ENCODE assay signal across 10 mouse cellular contexts in the genomic region with DNA sequence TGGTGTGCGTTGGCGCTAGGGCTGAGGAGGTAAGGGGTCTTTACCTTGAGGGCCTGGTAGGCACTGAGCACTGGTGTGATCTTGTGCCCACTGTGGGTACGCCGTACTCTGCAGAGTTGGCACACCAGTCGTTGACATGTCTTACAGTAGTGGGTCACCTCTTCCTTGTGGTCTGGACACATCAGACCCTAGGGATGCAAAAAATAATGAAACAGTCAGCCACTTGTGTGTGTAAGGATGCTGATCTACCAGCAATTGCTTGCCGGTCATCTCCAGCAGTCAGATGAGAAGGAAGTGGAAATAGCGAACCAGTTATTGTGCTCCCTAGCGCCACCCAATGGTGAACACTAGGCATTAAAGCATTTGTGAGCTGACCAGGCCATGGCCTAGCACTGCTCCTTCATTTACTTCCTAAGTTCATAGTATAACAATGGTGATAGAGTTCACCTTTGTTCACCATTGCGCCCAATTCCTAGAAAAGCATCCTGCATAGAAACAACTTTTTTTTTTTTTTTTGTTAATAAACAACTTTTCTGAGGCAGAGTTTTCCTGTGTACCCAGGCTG. TPM values are rescaled to one million over a fixed set of nuclear protein-coding genes. Genes with fewer than 3 reads are reported as not detected.
DNase-seq lines count a peak whose midpoint lies in the region; ATAC-seq and TF ChIP-seq lines count a peak whose summit lies in the region.
"Had no signal": no experiment of that assay in that cellular context is flagged by ENCODE, and none has a peak within 500 bp of the region (broad histone marks: within the 10 kb centered on the region; RNA-seq: fewer than 3 reads in every experiment).

No protein-coding gene starts in this region.

- peak; percentile 79 to 88 for TF ChIP-seq CTCF in CH12.LX (conservative IDR thresholded peaks at IDR 0.05 in 1 of 2, IDR thresholded peaks at IDR 0.05 in 1 of 2; ENCODE audit: low read depth in 2 of 2, low read length in 2 of 2)

- no peak overlapping the region for H3K4me2 ChIP-seq in kidney, embryonic 15.5 days
- no peak overlapping the region for H3K4me2 ChIP-seq in CH12.LX (ENCODE audit: insufficient read depth, low read depth, poor library complexity, severe bottlenecking)

- H3K36me3 ChIP-seq in kidney, embryonic 15.5 days: peaks cover 6% of the 10 kb centered on the region
- peaks cover 22 to 39% of the 10 kb centered on the region in 2 experiments for H3K36me3 ChIP-seq in CH12.LX (replicated peaks in 1 of 2; ENCODE audit: control insufficient read depth in 1 of 2, insufficient read depth in 1 of 2, low read length in 1 of 2)

- 78% methylated on average over 9 of the region's 9 CpGs for WGBS in kidney, embryonic 15.5 days

- peaks cover 9% of the 10 kb centered on the region for H3K79me2 ChIP-seq in CH12.LX (replicated peaks; ENCODE audit: control insufficient read depth, extremely low read depth, insufficient read depth, poor library complexity, severe bottlenecking)

- peaks cover 56% of the 10 kb centered on the region for H3K4me1 ChIP-seq in kidney, embryonic 15.5 days
- peaks cover 3 to 38% of the 10 kb centered on the region in 2 experiments; a peak in 2 of 4 replicates for H3K4me1 ChIP-seq in CH12.LX (ENCODE audit: control insufficient read depth in 1 of 2, insufficient read depth in 2 of 2)

- peak; percentile 40 for TF ChIP-seq RAD21 in CH12.LX (IDR thresholded peaks at IDR 0.05; ENCODE audit: low read depth, low read length)

- TF ChIP-seq EP300 in CH12.LX (IDR thresholded peaks at IDR 0.05; ENCODE audit: low read length): no peak

- no peaks in the 10 kb centered on the region for H3K9me3 ChIP-seq in kidney, embryonic 15.5 days (replicated peaks)
- H3K9me3 ChIP-seq in CH12.LX (replicated peaks; ENCODE audit: low read length): no peaks in the 10 kb centered on the region
- H3K9me3 ChIP-seq: embryonic facial prominence, embryonic 12.5 days; limb, embryonic 13.5 days had no signal

- H3K27ac ChIP-seq in kidney, embryonic 15.5 days: no peak overlapping the region
- H3K27ac ChIP-seq in CH12.LX (ENCODE audit: insufficient read depth, low read depth): no peak overlapping the region
- H3K27ac ChIP-seq: limb, embryonic 13.5 days had no signal

- H3K9ac ChIP-seq in kidney, embryonic 15.5 days: no peak overlapping the region
- H3K9ac ChIP-seq in CH12.LX (ENCODE audit: insufficient read depth, low read depth): no peak overlapping the region
- H3K9ac ChIP-seq: embryonic facial prominence, embryonic 12.5 days; limb, embryonic 13.5 days had no signal

- ATAC-seq in kidney, embryonic 15.5 days (replicated peaks; ENCODE audit: low FRiP score): no peak

- in situ Hi-C loops in CH12.LX (cut with MboI; ENCODE audit: low pct_ligation_motif_present, low pct_unique_long_range_greater_than_20kb, low sequenced_read_pairs): loop anchor here (5.0 kb wide), 1 partner anchor 35 kb away; no protein-coding TSS in a partner anchor

- intact Hi-C loops in gastrocnemius, postnatal 14 days (cut with DNase I; ENCODE audit: low total_unique reads): no loop called here

- TF ChIP-seq POLR2A in CH12.LX (IDR thresholded peaks at IDR 0.05; ENCODE audit: low read depth, low read length): no peak

- DNase-seq in kidney, adult 18-20 months: peak; percentile 64
- DNase-seq in CH12.LX (ENCODE audit: extremely low read depth): peak; percentile 81
- DNase-seq in adrenal gland, adult 2 months: peak; percentile 52
- DNase-seq in gastrocnemius, postnatal 14 days: peak; percentile 51
- DNase-seq in lung, postnatal 10 days: peak; percentile 86
- peak; percentile 70 to 89 for DNase-seq in spleen, postnatal 4 days (ENCODE audit: low spot score in 2 of 2)
- DNase-seq in T-cell, adult 2 months (ENCODE audit: low spot score): no peak

- H3K27me3 ChIP-seq in kidney, embryonic 15.5 days: 0 out of 2 replicates have a peak, but pooled peaks cover 4% of the 10 kb centered on the region
- no peaks in the 10 kb centered on the region for H3K27me3 ChIP-seq in CH12.LX (replicated peaks)
- H3K27me3 ChIP-seq: embryonic facial prominence, embryonic 12.5 days; limb, embryonic 13.5 days had no signal

- H3K4me3 ChIP-seq in kidney, embryonic 15.5 days (replicated peaks): no peak overlapping the region
- H3K4me3 ChIP-seq in CH12.LX (replicated peaks in 1 of 3; ENCODE audit: low read depth in 2 of 3, low read length in 2 of 3, poor library complexity in 1 of 3): no peak overlapping the region
- H3K4me3 ChIP-seq: embryonic facial prominence, embryonic 12.5 days had no signal

- dilution Hi-C loops in CH12.LX (cut with MboI; ENCODE audit: extremely low pct_ligation_motif_present, extremely low pct_unique_long_range_greater_than_20kb, low sequenced_read_pairs): no loop called here

TF ChIP-seq in CH12.LX, 34 proteins besides CTCF, POLR2A, EP300 and RAD21:
- TF ChIP-seq IRF4 (IDR thresholded peaks at IDR 0.05; ENCODE audit: low read depth, low read length): no peak
- peak; percentile 47; the same call in 1 of the 2 replicates for TF ChIP-seq ELF1 (IDR thresholded peaks at IDR 0.05; ENCODE audit: low read depth, low read length)
- TF ChIP-seq SMC3 (IDR thresholded peaks at IDR 0.05; ENCODE audit: low read depth, low read length): peak; percentile 56
- TF ChIP-seq UBTF (IDR thresholded peaks at IDR 0.05; ENCODE audit: low read depth, low read length): no peak

RNA-seq across cellular contexts. Expression of gene Krtcap2, which starts 3.4 kb away (rescaled TPM):
- 309 and 321 TPM in 2 replicates for polyA plus RNA-seq in kidney, embryonic 15.5 days (2015; fragmentation: Nextera tagmentation; extraction: Ambion mirVana)
- 141 and 143 TPM in 2 replicates for total RNA-seq in CH12.LX (2012; rRNA removed)
- total RNA-seq in CH12.LX (2014; rRNA removed): 127 and 180 TPM in 2 replicates
- 198 and 230 TPM in 2 replicates for polyA plus RNA-seq in CH12.LX (2012; ENCODE audit: insufficient read length, low read depth)
- 100 to 1,000 TPM; 143 to 163 TPM for total RNA-seq in adrenal gland, adult 2 months (2021)
- 433 and 437 TPM in 2 replicates for polyA plus RNA-seq in adrenal gland, adult 2 months (2012; rRNA removed)
- total RNA-seq in gastrocnemius, postnatal 14 days (2021): 10 to 100 TPM; 74.0 to 85.6 TPM

RNA-seq across cellular contexts. Expression of gene Trim46, which starts 3.7 kb away (rescaled TPM):
- 3.4 and 5.2 TPM in 2 replicates for polyA plus RNA-seq in kidney, embryonic 15.5 days (2015; fragmentation: Nextera tagmentation; extraction: Ambion mirVana)
- total RNA-seq in CH12.LX (2012; rRNA removed) (1.9 and 2.0 TPM in 2 replicates), CH12.LX (2014; rRNA removed) (0.36 TPM in 2 replicates)
- 1.4 and 1.9 TPM in 2 replicates for polyA plus RNA-seq in CH12.LX (2012; ENCODE audit: insufficient read length, low read depth)
- total RNA-seq in adrenal gland, adult 2 months (2021): 1 to 10 TPM; 1.9 to 2.3 TPM
- polyA plus RNA-seq in adrenal gland, adult 2 months (2012; rRNA removed): 6.0 and 9.1 TPM in 2 replicates
- under 1 TPM; 0.16 to 0.39 TPM for total RNA-seq in gastrocnemius, postnatal 14 days (2021)

RNA-seq across cellular contexts. Expression of gene Muc1, which starts 13.6 kb away (rescaled TPM):
- 12.0 and 12.3 TPM in 2 replicates for polyA plus RNA-seq in kidney, embryonic 15.5 days (2015; fragmentation: Nextera tagmentation; extraction: Ambion mirVana)
- 0.38 and 0.50 TPM in 2 replicates for total RNA-seq in CH12.LX (2012; rRNA removed)
- 0.09 and 0.28 TPM in 2 replicates for total RNA-seq in CH12.LX (2014; rRNA removed)
- polyA plus RNA-seq in CH12.LX (2012; ENCODE audit: insufficient read length, low read depth): 0.60 and 0.71 TPM in 2 replicates
- under 1 TPM; 0.24 to 0.32 TPM for total RNA-seq in adrenal gland, adult 2 months (2021)
- polyA plus RNA-seq in adrenal gland, adult 2 months (2012; rRNA removed): 0.53 and 0.85 TPM in 2 replicates
- under 1 TPM; 0.21 to 0.22 TPM for total RNA-seq in gastrocnemius, postnatal 14 days (2021)

RNA-seq across cellular contexts. Expression of gene Mtx1, which starts 15.5 kb away (rescaled TPM):
- polyA plus RNA-seq in kidney, embryonic 15.5 days (2015; fragmentation: Nextera tagmentation; extraction: Ambion mirVana): 211 and 219 TPM in 2 replicates
- total RNA-seq in CH12.LX (2012; rRNA removed): 205 and 222 TPM in 2 replicates
- total RNA-seq in CH12.LX (2014; rRNA removed): 256 and 299 TPM in 2 replicates
- 159 and 162 TPM in 2 replicates for polyA plus RNA-seq in CH12.LX (2012; ENCODE audit: insufficient read length, low read depth)
- 100 to 1,000 TPM; 150 to 174 TPM for total RNA-seq in adrenal gland, adult 2 months (2021)
- 252 and 300 TPM in 2 replicates for polyA plus RNA-seq in adrenal gland, adult 2 months (2012; rRNA removed)
- 10 to 100 TPM; 42.4 to 52.2 TPM for total RNA-seq in gastrocnemius, postnatal 14 days (2021)

RNA-seq across cellular contexts. Expression of gene Dpm3, which starts 16.7 kb away (rescaled TPM):
- polyA plus RNA-seq in kidney, embryonic 15.5 days (2015; fragmentation: Nextera tagmentation; extraction: Ambion mirVana): 149 and 153 TPM in 2 replicates
- total RNA-seq in CH12.LX (2012; rRNA removed): 189 and 228 TPM in 2 replicates
- 45.8 and 52.7 TPM in 2 replicates for total RNA-seq in CH12.LX (2014; rRNA removed)
- polyA plus RNA-seq in CH12.LX (2012; ENCODE audit: insufficient read length, low read depth): 70.4 and 74.8 TPM in 2 replicates
- 100 to 1,000 TPM; 134 to 150 TPM for total RNA-seq in adrenal gland, adult 2 months (2021)
- 509 and 645 TPM in 2 replicates for polyA plus RNA-seq in adrenal gland, adult 2 months (2012; rRNA removed)
- total RNA-seq in gastrocnemius, postnatal 14 days (2021): 10 to 100 TPM; 32.5 to 37.3 TPM
